Mouse (Mus musculus) layer of hippocampus, postnatal 25 days (tissue): ENCODE data around the gene Esr2. TPM values are rescaled to one million over a fixed set of nuclear protein-coding genes. Genes with fewer than 3 reads are reported as not detected.
A peak's percentile ranks its signal among the peaks of the same experiment; 100 is the strongest.
"Not testable (repeated sequence)": the region's sequence is repeated elsewhere in the genome, so short reads cannot be mapped to it uniquely, and the experiment has no call there.

ENCODE experiments used
- DNase-seq, 2 experiments: peaks; one replicate each; pipeline ENCODE4 v3.0.0; 2022; ENCODE audit warnings: mixed read lengths in 2 of 2, low spot score in 1 of 2; ENCODE audit errors: extremely low spot score in 1 of 2
- total RNA-seq, 2 experiments: library from RNA; stranded (reverse); gene quantifications; 2 replicates each; pipeline ENCODE4 v1.2.3; 2021

The Esr2 gene
- total RNA-seq, result under 1 TPM; 0.28 to 0.37 TPM

DNA sequence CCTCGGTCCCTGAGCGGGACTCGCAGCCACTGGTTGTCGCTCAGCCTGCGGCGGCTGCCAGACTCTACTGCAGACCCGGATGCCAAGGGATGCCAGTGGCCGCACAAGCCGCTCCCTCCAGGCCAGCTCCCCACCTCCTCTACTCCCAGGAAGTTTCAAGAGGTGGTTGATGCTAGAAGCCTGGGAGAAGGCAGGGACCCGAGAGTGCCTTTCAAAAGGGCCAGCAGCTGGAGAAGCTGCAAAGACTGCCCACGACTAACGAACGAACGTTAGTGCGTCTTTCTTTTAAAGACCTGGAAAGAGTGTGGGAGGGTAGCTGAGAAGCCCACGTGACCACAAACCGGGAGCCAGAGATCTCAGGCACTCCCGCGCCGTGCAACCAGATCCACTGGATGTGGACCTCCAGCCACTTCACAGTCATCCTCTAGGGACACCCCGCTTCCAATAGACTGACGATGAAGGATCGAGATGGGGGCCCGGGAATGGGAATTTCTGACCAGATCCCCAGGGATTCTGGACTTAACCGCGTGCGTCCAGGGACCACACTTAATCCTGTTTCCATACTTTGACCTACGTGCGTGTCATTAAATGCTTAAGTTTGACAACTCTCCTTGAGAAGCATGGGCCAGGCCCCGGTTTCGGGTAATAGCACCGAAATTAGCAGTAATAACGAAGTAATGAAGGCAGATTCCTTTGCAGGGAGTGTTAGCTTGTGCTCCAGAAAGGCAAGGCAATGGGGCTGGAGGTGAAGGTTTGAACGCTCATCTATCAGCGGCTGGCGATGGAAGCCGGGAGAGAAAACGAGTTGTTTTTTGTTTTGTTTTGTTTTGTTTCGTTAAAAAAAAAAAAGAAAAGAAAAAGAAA is at the start of gene Esr2:
Esr2 (minus strand) TSS at position 260 of the 864 bp plus-strand sequence.
- no peak for DNase-seq

GRCm38 (mm10) chr12:76222104-76222503 is 45.0 kb upstream of the Esr2 start:
- not testable (repeated sequence) for DNase-seq

- no peak for DNase-seq
Measured at GRCm38 (mm10) chr12:76216716-76217115, 39.7 kb upstream of the Esr2 start.

DNA sequence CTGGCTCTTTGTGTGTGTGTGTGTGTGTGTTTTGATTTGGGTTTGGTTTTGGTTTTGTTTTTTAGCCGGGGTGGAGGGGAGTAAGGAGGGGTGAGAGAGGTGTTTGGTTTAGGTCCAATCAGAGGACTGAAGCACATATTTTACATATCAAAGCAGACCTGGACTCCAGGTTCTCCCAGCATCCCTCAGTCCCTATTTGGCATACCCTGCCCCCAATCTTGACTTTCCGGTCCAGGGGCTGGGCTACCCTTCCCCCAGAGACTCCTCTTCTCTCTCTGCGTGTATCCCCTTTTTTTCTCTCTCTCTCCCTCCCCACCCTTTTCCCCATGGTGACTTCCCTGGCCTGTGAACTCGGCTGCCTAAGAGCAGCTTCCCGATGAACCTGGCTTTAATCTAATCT is 38.1 kb upstream of the Esr2 start:
- DNase-seq, result no peak

- no peak for DNase-seq
Measured at GRCm38 (mm10) chr12:76209429-76209974, 32.4 kb upstream of the Esr2 start.

DNA sequence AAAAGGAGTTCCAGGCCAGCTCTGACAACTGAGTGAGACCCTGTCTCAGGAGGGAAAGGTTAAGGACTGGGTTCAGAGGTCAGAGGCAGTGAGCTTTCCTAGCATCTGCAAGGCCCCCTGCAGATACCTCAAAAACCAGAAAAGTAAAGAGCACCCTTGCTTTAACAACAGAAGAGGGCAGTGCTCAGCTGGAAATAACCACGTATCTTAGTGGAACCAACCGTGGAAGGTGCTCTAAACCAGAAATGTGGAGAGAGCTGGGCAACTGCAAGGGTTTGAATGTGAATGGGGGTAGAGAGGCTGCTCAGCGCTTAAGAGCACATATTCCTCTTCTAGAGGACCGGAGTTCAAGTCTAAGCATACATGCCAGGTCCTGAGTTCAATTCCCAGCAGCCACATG is 23.3 kb upstream of the Esr2 start:
- no peak for DNase-seq

DNA sequence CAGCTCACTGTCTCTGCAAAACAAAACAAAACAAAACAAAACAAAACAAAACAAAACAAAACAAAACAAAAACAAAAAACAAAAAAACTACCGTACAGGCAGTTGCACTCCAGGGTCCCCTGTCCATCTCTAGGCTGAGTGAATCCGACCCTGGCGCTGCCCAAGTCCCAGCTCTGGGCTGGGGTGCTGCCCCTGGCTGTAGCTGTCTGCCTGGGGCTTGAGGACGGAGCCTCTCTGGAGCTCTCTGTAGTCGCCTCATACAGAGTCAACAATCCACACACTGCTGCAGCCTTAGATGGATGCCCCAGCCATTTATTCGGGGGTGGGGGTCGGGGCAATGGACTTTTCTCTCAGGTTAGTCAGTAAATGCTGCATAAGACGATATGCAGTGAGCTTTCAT is 20.0 kb upstream of the Esr2 start:
- DNase-seq, result no peak

DNA sequence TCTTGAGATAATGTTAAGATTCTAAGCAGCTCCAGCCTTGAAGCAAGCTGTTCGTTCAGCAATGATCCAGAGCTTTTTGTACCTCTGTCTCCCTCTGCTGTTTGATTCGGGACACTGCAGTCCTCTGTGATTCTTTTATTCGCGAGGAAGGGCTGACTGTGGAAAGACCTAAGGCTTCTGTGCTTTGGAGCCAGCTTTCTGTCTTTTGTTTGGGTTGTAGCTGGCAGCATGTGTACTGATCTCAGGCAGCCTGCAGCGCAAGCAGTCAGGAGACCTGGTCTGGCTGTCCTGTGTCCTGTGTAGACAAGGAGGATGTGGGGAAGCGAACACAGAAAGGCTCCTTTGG is 19.6 kb upstream of the Esr2 start:
- peak; percentile 63 to 76 for DNase-seq

- peak in 1 of 2 experiments; percentile 51 for DNase-seq
Measured at GRCm38 (mm10) chr12:76195912-76196708, 19.1 kb upstream of the Esr2 start.

GRCm38 (mm10) chr12:76194526-76194925 is 17.5 kb upstream of the Esr2 start:
- DNase-seq, result no peak

DNA sequence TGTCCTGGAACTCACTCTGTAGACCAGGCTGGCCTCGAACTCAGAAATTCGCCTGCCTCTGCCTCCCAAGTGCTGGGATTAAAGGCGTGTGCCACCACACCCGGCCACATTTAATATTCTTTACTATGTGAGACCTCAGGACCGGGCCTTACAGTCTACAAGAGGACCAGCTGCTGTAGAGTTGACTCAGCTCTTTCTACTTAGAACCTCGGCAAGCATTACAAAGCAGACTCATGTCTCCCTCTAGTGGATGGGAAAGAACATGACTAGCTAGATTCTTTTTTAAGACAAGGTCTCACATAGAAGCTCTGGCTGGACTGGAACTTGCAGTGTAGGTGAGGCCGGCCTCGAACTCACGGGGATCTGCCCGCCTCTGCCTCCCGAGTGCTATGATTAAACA is 13.9 kb upstream of the Esr2 start:
- DNase-seq, result no peak

DNA sequence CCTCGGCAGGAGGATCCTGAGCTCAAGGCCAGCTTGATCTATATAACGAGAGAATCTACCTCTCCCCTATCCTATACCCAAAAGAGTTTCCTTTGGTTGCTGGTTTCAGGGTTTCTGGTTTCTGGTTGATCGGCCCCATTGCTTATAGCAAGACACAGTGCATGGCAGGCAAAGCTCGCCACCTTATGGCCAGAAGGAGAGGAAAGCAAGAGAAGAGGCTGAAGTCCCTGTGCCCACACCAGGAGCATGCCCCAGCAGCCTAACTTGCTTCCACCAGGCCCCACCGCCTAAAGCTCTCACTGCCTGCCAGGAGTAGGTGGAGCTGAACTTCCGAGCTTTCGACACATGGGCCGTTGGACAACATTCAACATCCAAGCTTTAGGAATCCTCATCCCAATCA is 10.8 kb upstream of the Esr2 start:
- DNase-seq, result no peak

- DNase-seq, result no peak
Measured at GRCm38 (mm10) chr12:76186473-76186872, 9.4 kb upstream of the Esr2 start.

DNA sequence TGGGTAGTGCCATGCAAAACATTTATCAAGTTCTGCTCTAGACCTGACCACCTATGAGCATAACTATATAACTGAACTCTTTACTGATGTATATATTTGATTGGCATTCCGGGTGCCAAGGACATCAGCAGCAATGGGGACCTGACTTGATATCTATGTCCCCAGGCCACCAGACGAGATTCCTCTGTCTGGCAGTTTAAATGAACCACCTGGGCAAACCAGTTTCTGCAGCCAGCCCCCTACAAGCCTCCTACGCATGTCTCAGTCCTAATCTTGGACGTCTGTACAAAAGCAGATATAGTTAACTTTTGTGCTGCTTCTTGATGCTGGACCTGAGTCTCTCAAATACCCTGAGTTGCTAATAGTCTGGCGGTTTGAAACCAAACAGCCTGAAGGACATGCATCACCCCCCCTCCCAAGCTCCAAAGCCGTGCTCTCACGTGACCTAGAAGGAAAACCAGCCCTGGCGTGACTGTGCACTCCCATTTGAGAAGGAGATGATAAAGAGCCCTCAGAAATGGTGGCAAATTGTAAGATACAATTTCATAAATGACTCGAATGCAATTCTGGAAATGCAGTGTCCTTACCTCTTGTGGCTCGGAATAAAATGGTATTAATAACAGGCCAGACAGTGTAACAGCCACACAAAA is 8.2 kb upstream of the Esr2 start:
- no peak for DNase-seq

DNA sequence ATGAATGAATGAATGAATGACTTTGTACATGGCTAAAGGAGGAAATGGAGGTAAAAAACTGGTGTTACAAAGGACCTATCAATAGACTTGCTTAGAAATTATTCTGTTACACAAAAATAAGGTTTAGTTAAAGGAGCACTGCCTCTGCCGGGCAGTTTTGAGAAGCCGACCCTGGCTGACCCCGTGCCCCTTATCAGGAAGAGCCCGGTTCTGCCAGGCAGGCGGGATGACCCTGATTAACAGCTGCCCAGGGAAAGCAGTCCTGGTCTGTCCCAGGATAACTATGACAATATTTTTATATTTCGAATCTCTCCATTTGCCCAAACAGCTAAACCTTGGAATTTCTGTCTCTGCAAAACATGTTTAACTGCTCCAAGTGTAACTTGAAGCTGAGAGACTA is 7.2 kb upstream of the Esr2 start:
- no peak for DNase-seq

DNA sequence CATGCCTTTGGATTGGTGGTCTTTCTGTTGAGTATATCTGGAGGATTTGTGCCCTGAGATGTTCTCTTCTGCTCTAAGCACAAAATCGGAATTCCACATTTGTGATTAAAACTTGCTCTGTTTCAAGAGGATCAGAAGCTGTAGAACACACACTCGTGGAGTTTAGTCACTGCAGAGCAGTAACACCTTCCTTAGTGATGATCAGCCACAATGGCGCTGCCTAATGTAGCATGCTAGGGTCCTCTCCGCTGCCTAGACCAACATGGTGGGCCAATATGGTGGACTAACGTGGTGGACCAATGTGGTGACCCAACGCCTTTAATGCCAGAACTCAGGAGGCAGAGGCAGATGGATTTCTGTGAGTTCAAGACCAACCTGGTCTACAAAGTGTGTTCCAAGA is 5.8 kb upstream of the Esr2 start:
- no peak for DNase-seq

DNA sequence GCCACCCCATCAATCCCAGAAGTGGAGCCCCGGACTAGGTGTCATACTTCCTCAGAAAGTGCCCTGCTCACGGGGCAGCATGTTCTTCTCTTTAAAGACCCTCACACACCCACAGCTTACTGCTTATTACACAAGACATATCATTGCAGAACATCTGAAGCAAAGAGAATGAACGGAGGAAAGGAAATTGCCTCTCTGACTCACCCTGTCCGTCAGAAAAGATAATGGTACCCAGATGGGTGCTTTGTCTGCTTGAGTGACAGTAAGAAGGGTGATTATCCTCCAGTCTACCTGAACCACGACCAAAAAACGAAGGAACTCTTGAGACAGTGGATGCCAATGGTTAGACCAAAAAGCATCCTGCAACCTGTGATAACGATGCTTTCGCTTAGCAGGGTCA is 4.4 kb upstream of the Esr2 start:
- DNase-seq, result no peak

DNA sequence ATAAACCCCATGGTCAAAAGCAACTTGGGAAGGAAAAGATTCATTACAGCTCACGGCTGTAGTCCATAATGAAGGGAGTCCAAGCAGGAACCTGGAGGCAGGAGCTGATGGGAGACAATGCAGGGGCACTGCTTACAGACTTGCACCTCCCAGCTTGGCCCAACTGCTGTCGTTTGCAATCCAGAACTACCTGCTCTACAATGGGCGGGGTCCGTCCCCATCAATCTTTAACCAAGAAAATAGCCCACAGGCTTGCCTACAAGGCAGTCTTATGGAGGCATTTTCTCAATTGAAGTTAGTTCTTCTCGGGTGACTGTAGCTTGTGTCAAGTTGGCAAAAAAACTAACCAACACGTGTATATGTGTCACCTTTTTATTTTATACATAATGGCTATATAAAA is 3.4 kb upstream of the Esr2 start:
- DNase-seq, result no peak

DNA sequence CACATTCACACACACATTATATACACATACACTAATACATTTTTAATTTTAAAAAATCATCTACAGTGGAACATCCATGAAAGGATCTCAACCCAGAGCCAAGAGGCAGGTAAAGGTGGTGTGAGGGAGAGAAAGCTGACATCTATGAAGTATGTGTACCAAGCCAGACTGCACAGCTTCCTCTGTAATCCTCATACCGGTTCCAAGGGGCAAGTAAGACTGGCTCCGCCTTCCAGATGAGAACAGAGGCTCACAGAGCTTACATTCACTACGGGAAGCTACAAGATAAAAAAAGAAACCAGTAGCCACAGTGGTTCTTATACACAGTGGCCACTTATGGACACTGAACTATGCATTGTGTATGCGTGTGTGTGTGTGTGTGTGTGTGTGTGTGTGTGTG is 2.5 kb upstream of the Esr2 start:
- no peak for DNase-seq

DNA sequence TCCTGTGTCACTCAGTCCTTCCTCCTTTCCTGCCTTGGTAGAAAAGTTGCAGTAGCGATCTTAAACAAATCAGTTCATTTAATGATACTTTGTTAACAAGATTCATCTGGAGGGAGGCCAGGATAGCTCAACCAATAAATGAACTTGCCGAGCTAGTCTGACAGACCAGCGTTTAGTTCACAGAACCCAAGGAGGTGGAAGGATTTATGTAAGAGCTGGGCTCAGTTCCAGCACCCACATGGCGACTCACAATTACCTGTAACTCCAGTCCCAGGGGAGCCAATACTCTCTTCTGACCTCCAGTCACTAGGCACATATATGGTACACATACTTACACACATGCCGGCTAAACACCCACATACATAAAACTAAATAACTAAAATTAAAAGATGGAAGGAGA is 2.0 kb upstream of the Esr2 start:
- no peak for DNase-seq
